Mouse (Mus musculus) forebrain, embryonic 12.5 days (tissue): Measurements from ENCODE around the gene Olfr101. TPM values are rescaled to one million over a fixed set of nuclear protein-coding genes. Genes with fewer than 3 reads are reported as not detected.
A peak's percentile ranks its signal among the peaks of the same experiment; 100 is the strongest.

ENCODE experiments used
- ATAC-seq: fragments of 200-750 bp; cut with Nextera tagmentation; 2 replicates; pipeline ENCODE4 v1.8.0; 2017; ENCODE audit warnings: moderate TSS enrichment; ENCODE audit not compliant: low FRiP score
- H3K27ac ChIP-seq: fragments of 300-500 bp; sonication (generic); 2 replicates; pipeline ENCODE4 v1.5.1; 2016; ENCODE audit warnings: mild to moderate bottlenecking
- H3K27me3 ChIP-seq: fragments of 300-500 bp; sonication (generic); 2 replicates; pipeline ENCODE4 v1.6.1; 2016; ENCODE audit warnings: mild to moderate bottlenecking
- H3K36me3 ChIP-seq: fragments of 300-500 bp; sonication (generic); replicated peaks from 2 replicates; pipeline ENCODE4 v1.6.1; 2016; ENCODE audit warnings: mild to moderate bottlenecking
- H3K4me1 ChIP-seq: fragments of 300-500 bp; sonication (generic); 2 replicates; pipeline ENCODE4 v1.6.1; 2016
- H3K4me2 ChIP-seq: fragments of 300-500 bp; sonication (generic); 2 replicates; pipeline ENCODE4 v1.6.1; 2016; ENCODE audit warnings: mild to moderate bottlenecking, moderate library complexity
- H3K4me3 ChIP-seq: fragments of 300-500 bp; sonication (generic); replicated peaks from 2 replicates; pipeline ENCODE4 v1.5.1; 2016; ENCODE audit warnings: mild to moderate bottlenecking
- H3K9ac ChIP-seq: fragments of 300-500 bp; sonication (generic); 2 replicates; pipeline ENCODE4 v1.6.1; 2016; ENCODE audit warnings: mild to moderate bottlenecking
- H3K9me3 ChIP-seq: fragments of 300-500 bp; sonication (generic); 2 replicates; pipeline ENCODE4 v1.6.1; 2016
- WGBS: fragments of 180-500 bp; shearing (Covaris S2); methylation state at CpG from one replicate; pipeline ENCODE4 v1.1.7; 2016; 5-methylcytosine and 5-hydroxymethylcytosine counted together
- polyA plus RNA-seq: library from polyadenylated mRNA; unstranded; fragments of >200 nt; fragmentation: Nextera tagmentation; extraction: Ambion mirVana; gene quantifications from 2 replicates; pipeline ENCODE4 v1.2.1, GENCODE M21; 2016

Gene Olfr101
- polyA plus RNA-seq = not detected in 2 replicates

DNA sequence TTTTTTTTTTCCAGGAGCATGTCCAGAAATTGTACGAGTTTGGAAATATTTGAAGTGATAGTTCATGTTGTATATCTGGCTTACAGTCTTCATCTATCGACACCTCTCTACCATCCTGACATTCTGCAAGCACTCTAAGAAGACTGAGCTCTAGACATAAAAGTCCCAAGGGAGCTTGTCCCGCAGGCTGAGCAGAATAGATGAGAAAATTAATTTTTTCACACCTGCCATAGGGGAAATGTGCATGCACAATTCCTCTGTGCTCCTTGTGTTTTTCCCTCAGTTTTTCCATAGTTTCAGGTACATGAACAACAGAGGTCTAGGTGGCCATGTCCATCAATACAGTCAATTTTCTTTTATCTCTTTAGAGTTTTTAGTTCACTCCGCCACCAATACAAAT lies at the start of gene Olfr101:
Olfr101 (minus strand) TSS at position 101 of the 400 bp plus-strand sequence.
- no peak within 1 kb of the TSS for H3K9ac ChIP-seq
- no peak within 1 kb of the TSS for H3K4me3 ChIP-seq
- no peak for ATAC-seq
- H3K4me2 ChIP-seq = no peak within 1 kb of the TSS
- no peak within 1 kb of the TSS for H3K27ac ChIP-seq
- H3K9me3 ChIP-seq = no peaks in the 10 kb centered on the region
- H3K27me3 ChIP-seq = no peaks in the 10 kb centered on the region
- no peaks in the 10 kb centered on the region for H3K36me3 ChIP-seq
- H3K4me1 ChIP-seq = no peaks in the 10 kb centered on the region
- WGBS = 84% methylated on average over 4 of the region's 4 CpGs

DNA sequence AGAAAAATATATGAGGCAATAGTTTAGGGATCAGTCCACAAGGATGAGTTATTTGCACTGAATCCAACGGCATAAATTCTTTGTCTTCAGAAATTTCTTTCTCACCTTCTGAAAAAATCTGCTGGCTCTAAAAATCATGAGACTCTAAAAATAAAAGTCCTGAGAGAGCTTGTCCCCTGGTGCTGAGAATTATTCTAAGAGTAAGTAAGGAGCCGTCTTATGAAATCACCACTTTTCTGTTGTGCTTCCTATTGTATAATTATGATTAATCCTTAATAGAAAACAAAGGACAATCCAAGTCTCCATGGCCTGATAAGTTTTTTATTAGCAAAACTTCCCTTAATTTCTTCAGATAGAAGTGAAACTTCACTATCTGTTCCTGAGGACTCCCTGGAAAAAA lies 35.5 kb upstream of the Olfr101 start, which contains the start of gene Olfr103:
Olfr103 (minus strand) TSS at position 101 of the 400 bp plus-strand sequence.
- Histone ChIP-seq H3K27me3 (no peaks in the 10 kb centered on the region), H3K9ac (no peak within 1 kb of the TSS), H3K9me3 (no peaks in the 10 kb centered on the region), H3K4me3 (no peak within 1 kb of the TSS), H3K4me2 (no peak within 1 kb of the TSS), H3K36me3 (no peaks in the 10 kb centered on the region), H3K27ac (no peak within 1 kb of the TSS), H3K4me1 (no peaks in the 10 kb centered on the region)
- 95% methylated on average over 2 of the region's 2 CpGs for WGBS
- no peak for ATAC-seq

DNA sequence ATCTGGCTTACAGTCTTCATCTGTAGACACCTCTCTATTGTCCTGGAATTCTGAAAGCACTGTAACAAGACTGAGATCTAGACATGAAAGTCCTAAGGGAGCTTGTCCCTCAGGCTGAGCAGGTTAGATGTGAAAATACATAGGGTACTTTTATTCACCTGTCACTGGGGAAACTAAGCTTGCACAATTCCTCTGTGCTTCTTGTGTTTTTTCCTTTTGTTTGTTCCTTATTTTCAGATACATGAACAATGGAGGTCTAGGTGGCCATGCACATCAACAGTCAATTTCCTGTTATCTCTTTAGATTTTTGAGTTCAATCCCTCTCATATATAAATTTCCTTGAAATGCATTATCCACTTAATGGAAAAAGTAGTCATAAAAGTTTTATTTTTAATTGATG lies 12.8 kb upstream of the Olfr101 start, which contains the start of gene Olfr102:
Olfr102 (minus strand) TSS at position 101 of the 400 bp plus-strand sequence.
- no peak for ATAC-seq
- no peaks in the 10 kb centered on the region for H3K4me1 ChIP-seq

DNA sequence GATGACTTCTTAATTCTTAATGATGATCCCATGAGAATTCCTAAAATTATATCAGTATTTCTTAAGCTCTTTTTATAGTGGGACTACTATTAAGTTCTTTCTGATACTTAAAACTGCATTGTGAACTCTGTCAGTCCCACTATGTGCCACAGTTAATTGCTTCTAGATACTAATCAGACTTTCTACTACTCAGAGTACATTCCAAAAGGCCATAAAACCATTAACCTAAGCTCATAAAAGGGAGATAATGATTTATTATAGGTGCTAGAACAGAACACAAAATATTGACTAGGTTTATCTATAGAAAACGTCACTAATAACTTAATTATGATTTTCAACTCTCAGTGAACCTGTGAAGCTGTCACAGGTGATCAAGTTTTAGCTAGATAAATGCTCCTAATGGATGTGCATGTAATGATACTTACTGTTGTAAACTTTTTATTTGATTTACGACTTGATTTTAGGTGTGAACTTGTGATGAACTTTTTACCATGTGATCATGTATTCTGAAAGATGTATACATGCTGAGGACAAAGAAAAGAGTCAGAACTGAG lies 6.1 kb upstream of the Olfr101 start:
- Histone ChIP-seq H3K4me3 (no peak overlapping the region), H3K4me1 (no peaks in the 10 kb centered on the region), H3K9ac (no peak overlapping the region), H3K36me3 (no peaks in the 10 kb centered on the region), H3K9me3 (no peaks in the 10 kb centered on the region), H3K4me2 (no peak overlapping the region), H3K27me3 (no peaks in the 10 kb centered on the region), H3K27ac (no peak overlapping the region)
- no peak for ATAC-seq
- WGBS = 52% methylated on average over 2 of the region's 2 CpGs

More for the DNA sequence above, 12.8 kb upstream of the Olfr101 start, which contains the start of gene Olfr102:
- Histone ChIP-seq H3K27me3 (no peaks in the 10 kb centered on the region), H3K9ac (no peak within 1 kb of the TSS), H3K36me3 (no peaks in the 10 kb centered on the region), H3K4me2 (no peak within 1 kb of the TSS), H3K27ac (no peak within 1 kb of the TSS), H3K4me3 (no peak within 1 kb of the TSS), H3K9me3 (no peaks in the 10 kb centered on the region)

DNA sequence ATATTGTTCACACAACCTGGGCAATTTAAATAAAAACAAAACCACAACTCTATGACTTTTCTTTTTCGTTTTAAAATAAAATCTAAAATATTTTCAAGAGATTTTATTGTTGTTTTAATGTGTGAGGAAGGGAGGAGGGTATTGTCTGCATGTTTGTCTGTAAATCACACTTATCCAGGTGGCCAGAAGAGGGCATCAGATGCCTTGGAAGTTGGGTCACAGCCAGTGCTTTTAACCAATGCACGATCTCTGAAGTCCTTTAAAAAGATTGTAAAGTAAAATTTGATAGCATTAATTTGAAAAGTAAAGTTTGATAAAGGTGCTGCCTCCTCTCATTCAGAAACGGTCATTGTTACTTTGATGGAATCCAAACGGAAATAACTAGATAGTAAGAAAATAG lies 4.4 kb upstream of the Olfr101 start:
- no peaks in the 10 kb centered on the region for H3K27me3 ChIP-seq
- H3K4me2 ChIP-seq = no peak overlapping the region
- no peaks in the 10 kb centered on the region for H3K36me3 ChIP-seq
- H3K9ac ChIP-seq = no peak overlapping the region
- 51% methylated on average over 4 of the region's 4 CpGs for WGBS
- no peak overlapping the region for H3K27ac ChIP-seq
- H3K9me3 ChIP-seq = no peaks in the 10 kb centered on the region
- H3K4me1 ChIP-seq = no peaks in the 10 kb centered on the region
- H3K4me3 ChIP-seq = no peak overlapping the region
- no peak for ATAC-seq

DNA sequence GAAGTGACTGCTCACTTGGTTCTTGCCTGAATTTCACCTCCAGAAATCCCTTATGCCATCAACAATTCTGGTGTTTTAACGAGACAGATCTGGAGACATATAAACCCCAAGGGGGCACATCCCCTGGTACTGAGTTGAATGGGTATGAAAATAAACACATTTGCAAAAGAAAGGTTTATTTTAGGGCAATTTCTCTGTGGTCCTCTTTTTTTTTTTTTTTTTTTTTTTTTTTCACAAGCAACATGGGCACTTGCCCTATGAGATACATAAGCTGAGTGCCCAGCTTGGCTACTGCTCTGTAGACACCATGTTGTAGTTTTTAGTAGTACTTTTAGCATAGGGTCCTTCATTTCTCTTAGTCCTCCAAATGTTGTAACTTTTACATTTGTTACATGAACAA lies 20.8 kb downstream of the Olfr101 start, which contains the start of gene Olfr99:
Olfr99 (minus strand) TSS at position 101 of the 400 bp plus-strand sequence.
- ATAC-seq = no peak
- H3K9me3 ChIP-seq = no peaks in the 10 kb centered on the region
- H3K27me3 ChIP-seq = no peaks in the 10 kb centered on the region
- no peaks in the 10 kb centered on the region for H3K36me3 ChIP-seq
- no peaks in the 10 kb centered on the region for H3K4me1 ChIP-seq
- no peak within 1 kb of the TSS for H3K27ac ChIP-seq
- WGBS = 81% methylated on average over 1 of the region's 1 CpGs
- no peak within 1 kb of the TSS for H3K9ac ChIP-seq
- no peak within 1 kb of the TSS for H3K4me3 ChIP-seq
- H3K4me2 ChIP-seq = no peak within 1 kb of the TSS

DNA sequence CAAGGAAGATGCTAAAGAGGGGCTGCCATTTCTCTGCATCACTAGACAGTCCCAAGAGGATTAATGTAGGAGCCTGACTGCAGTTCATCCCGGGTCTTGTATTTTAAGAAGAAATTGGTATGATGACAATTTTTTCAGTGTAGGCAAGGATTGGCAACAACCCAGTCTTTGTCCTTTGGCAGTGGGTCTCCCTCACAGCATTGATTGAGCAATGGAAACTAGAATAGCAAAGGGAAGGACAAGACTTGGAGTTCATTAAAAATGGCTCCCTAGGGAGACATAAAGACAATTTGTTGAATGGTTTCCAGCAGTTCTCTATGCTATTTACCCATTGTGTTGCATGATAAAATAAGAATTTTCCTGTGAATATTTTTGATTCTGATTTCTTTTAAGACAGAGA lies 23.8 kb downstream of the Olfr101 start:
- 74% methylated on average over 1 of the region's 1 CpGs for WGBS
- Histone ChIP-seq H3K4me1 (no peaks in the 10 kb centered on the region), H3K4me3 (no peak overlapping the region), H3K27ac (no peak overlapping the region), H3K4me2 (no peak overlapping the region), H3K27me3 (no peaks in the 10 kb centered on the region), H3K36me3 (no peaks in the 10 kb centered on the region), H3K9me3 (no peaks in the 10 kb centered on the region), H3K9ac (no peak overlapping the region)
- ATAC-seq = no peak

DNA sequence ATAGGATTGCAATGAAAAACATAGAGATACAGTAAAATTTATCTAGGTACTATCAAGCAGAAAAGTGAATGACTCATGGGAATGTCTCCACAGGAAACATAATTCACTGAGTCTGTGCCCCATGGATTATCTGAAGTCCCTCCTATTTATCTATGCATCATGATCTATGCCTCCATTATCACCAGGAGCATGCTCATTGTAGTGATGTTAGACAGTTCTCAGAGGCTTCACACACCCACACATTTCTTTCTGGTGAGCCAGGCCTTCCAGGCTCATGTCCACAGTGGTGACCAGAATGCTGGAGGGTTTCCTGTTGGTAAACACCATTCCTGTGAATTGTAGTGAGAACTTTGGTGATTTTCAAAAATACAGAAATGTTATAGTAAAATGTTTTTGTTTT lies 27.5 kb downstream of the Olfr101 start:
- Histone ChIP-seq H3K27me3 (no peaks in the 10 kb centered on the region), H3K4me2 (no peak overlapping the region), H3K36me3 (no peaks in the 10 kb centered on the region), H3K27ac (no peak overlapping the region), H3K4me3 (no peak overlapping the region), H3K9ac (no peak overlapping the region), H3K9me3 (no peaks in the 10 kb centered on the region), H3K4me1 (no peaks in the 10 kb centered on the region)
- no peak for ATAC-seq

DNA sequence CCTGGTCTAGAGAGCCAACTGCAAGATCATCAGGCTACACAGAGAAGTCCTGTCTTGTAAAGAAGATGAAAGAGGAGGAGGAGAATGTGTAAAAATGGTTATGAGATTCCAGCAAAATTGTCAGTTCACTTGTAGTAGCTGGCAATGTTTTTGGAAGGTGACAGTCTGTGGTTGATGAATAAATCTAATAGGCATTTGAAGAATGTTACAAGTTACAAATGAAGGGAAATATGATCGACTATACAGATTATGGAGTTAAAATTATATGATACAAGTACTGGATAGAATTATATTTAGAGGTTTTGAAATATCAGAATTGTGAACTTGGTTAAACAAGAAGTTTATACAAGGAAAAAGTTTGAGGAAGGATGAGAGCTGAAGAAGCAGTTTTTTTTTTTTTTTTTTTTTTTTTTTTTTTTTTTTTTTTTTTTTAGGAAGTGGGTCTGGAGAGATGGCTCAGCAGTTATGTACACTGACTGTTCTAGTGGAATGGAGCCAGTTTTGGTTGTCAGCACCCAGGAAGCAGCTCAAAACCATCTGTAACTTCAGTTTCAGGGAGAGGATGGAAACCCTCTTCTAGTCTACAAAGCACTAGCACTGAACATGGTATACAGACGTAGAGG lies 28.4 kb downstream of the Olfr101 start:
- Histone ChIP-seq H3K4me1 (no peaks in the 10 kb centered on the region), H3K4me3 (no peak overlapping the region), H3K27ac (no peak overlapping the region), H3K36me3 (no peaks in the 10 kb centered on the region), H3K27me3 (peaks cover 7% of the 10 kb centered on the region; the same call in 1 of the 2 replicates), H3K9ac (no peak overlapping the region), H3K9me3 (no peaks in the 10 kb centered on the region), H3K4me2 (no peak overlapping the region)
- 77% methylated on average over 2 of the region's 2 CpGs for WGBS
- no peak for ATAC-seq

DNA sequence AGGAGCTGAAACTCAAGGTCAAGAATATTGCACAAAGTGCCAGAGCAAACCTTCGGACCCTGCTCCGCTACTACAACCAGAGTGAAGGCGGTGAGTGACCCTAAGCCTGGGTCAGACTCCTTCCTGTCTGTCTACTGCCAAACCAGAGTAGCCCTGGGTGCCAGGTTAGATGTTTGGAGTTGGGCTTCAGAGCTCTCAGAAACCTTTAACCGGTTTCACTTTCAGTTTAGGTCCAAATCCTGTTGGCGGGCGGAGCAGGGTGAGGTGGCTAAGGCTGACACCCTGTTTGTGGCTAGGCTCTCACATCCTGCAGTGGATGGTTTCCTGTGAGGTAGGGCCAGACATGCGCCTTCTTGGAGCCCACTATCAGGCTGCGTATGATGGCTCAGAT lies 33.4 kb downstream of the Olfr101 start:
- H3K36me3 ChIP-seq = no peaks in the 10 kb centered on the region
- H3K27me3 ChIP-seq = peaks cover 8% of the 10 kb centered on the region; the same call in 1 of the 2 replicates
- H3K9me3 ChIP-seq = no peaks in the 10 kb centered on the region
- 0 out of 2 replicates have a peak overlapping the region, but pooled peaks have one; percentile 38 for H3K9ac ChIP-seq
- H3K4me1 ChIP-seq = no peaks in the 10 kb centered on the region
- H3K4me2 ChIP-seq = peak overlapping the region; percentile 81
- H3K27ac ChIP-seq = no peak overlapping the region
- ATAC-seq = peak; percentile 22; the same call in 1 of the 2 replicates
- WGBS = 67% methylated on average over 8 of the region's 8 CpGs
- peak overlapping the region; percentile 46 for H3K4me3 ChIP-seq

DNA sequence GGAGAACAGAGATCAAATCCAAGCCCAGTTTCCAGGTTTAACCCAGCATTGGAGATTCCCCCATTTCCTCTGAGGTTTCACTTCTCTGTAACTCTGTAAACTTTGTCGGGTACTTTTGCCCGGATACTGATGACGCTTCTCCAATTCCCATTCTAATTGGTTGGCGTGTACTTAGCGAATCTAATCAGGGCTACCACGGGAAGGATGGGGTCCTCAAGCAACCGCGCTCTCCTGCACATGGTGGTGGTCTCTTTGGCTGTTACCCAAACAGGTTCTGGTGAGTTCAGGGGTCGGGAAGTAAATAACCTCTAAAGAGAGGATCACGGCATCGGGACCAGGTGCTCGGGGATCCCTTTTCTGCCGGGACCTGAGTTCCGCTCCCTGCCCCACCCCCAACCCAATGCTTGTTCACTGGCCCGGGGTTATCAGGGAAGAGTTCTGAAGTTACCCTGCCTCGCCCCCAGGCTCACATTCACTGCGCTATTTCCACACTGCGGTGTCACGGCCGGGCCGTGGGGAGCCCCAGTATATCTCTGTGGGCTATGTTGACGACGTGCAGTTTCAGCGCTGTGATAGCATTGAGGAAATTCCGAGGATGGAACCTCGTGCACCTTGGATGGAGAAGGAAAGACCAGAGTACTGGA lies 33.9 kb downstream of the Olfr101 start, which contains the start of gene H2-M3:
H2-M3 (plus strand) TSS at position 163 of the 644 bp plus-strand sequence.
- Histone ChIP-seq H3K27me3 (peaks cover 8% of the 10 kb centered on the region; the same call in 1 of the 2 replicates), H3K27ac (no peak within 1 kb of the TSS), H3K9me3 (no peaks in the 10 kb centered on the region), H3K36me3 (no peaks in the 10 kb centered on the region), H3K4me1 (no peaks in the 10 kb centered on the region), H3K4me3 (peak within 1 kb of the TSS; percentile 46), H3K4me2 (peak within 1 kb of the TSS; percentile 81), H3K9ac (peak within 1 kb of the TSS; percentile 38; the same call in 1 of the 2 replicates)
- peak; percentile 97 for ATAC-seq
- 6% methylated on average over 26 of the region's 26 CpGs for WGBS

DNA sequence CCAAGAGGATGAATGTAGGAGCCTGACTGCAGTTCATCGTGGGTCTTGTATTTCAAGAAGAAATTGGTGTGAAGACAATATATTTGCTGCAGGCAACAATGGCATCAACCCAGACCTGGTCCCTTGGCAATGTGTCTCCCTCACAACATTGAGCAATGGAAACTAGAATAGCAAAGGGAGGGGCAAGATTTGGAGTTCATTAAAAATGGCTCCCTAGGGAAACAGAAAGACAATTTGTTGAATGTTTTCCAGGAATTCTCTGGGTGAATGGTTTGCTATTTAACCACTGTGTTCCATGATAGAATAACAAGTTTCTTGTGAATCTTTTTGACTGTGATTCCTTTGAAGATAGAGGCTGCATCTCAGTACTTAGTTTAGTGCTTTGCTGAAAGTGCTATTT lies 40.5 kb downstream of the Olfr101 start, which contains the start of gene Olfr98:
Olfr98 (minus strand) TSS at position 124 of the 400 bp plus-strand sequence.
- no peak within 1 kb of the TSS for H3K4me2 ChIP-seq
- ATAC-seq = no peak
- no peaks in the 10 kb centered on the region for H3K9me3 ChIP-seq
- H3K36me3 ChIP-seq = no peaks in the 10 kb centered on the region
- 82% methylated on average over 1 of the region's 1 CpGs for WGBS
- H3K9ac ChIP-seq = no peak within 1 kb of the TSS
- H3K27ac ChIP-seq = no peak within 1 kb of the TSS
- no peak within 1 kb of the TSS for H3K4me3 ChIP-seq
- H3K4me1 ChIP-seq = no peaks in the 10 kb centered on the region
- H3K27me3 ChIP-seq = no peaks in the 10 kb centered on the region
